Mouse (Mus musculus): ENCODE results near the gene Mia2.
"Not testable (repeated sequence)": the region's sequence is repeated elsewhere in the genome, so short reads cannot be mapped to it uniquely, and the experiment has no call there.

Mia2 gene

DNA sequence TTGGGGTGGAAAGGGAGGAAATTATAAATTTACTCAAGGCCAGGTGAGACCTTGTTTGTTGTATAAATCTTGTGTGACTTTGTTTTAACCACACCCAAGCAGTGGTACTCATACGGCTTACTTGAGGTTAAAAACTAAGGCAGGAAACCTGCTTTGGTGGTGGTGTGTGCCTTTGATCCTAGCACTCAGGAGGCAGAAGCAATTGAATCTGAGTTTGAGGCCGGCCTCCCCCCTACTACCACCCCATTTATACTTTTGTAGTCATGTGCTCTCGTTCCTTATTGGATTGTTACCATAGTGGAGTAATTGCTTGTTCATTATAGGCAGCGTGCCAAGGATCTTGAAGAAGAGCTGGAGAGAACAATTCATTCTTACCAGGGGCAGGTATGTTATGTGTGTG lies 74.3 kb downstream of the Mia2 start:
- no peak for DNase-seq

DNA sequence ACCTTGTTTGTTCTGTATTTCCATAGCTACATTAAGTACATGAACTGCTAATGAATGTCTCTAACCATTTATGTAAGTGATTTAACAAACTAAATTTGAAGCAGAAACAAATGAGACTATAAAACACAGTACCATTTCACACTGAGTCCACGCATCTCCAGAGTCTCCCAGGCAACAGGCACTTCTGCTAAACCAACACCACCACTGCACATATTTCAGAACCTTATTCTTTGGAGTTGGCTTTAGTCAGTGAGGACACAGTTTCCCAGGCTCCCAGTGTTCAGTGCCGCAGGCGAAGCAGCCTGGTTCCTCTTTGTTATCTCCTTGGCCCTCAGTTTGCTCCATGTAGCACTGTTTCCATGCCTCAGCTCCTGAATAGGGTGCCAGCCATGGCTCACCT lies 82.2 kb downstream of the Mia2 start:
- no peak for DNase-seq

DNA sequence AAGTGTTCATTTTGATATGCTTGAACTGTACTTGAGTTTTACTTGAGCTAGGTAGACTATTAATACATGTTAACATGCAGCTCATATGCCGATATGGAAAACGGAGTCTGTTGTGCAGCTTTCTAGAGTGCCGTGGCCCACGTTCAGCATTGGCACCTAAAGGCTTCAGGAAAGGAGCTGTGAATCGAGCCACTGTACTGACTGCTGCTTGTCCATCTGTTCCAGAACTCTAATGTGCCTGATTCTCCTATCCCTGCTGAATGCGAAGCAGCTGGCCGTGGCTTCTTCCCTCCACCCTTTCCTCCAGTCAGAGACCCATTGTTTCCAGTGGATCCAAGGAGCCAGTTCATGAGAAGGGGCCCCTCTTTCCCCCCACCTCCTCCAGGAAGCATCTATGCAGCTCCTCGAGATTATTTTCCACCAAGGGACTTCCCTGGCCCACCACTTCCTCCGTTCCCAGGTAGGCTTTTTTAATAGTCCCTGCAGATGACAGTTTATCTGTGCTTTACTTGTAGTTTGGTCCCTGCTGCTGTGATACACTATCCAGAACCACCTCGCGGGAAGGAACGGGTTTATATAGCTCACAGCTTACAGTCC lies 92.6 kb downstream of the Mia2 start:
- DNase-seq = no peak

DNA sequence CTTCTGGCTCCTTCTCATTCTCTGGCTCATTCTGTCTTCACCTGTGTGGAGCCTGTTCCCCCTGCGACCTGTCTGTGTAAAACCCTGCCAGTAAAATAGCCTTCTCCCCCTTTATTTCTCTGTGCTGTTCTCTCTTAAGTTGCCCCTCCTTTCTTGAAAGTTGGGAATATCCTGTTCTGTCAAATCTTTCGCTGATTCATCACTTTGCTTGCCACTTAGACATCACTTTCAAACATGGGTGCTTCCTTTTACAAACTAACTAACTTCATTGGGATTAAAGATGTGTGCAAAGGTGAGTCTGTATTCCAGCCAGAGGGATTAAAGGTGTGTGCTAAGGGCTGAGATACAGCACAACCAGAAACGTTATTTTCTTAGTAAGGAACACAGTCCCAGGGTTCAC lies 98.0 kb downstream of the Mia2 start:
- no peak for DNase-seq

DNA sequence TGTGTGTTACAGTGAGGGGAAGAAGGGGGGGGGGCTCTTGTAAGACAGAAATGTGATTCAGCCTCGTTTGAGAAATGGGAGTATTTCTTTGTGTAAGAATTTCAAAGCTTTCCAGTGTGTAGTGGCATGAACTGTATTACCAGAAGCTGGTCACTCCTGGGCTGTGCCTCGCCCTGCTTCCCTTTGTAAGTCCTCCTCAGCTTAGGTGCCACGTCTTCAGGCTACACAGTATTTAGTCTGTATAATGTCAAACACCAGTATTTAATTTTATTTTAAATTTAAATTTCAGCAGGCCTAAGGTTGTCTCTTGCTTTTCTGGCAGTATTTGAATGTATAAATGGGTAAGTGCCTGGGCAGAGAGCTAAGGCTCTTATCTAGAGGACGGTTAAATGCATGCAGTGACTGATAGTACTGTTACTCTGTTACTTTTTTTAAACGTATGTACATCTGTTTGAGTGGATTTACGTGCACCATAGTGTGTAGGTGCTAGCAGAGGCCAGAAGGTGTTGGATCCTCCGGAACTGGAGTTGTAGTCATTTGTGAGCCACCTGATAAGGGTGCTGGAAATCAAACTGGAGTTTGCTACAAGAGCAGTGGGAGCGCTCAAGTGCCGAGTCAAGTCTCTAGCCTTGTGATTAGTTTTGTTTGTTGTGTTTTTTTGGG lies 98.9 kb downstream of the Mia2 start:
- no peak for DNase-seq

DNA sequence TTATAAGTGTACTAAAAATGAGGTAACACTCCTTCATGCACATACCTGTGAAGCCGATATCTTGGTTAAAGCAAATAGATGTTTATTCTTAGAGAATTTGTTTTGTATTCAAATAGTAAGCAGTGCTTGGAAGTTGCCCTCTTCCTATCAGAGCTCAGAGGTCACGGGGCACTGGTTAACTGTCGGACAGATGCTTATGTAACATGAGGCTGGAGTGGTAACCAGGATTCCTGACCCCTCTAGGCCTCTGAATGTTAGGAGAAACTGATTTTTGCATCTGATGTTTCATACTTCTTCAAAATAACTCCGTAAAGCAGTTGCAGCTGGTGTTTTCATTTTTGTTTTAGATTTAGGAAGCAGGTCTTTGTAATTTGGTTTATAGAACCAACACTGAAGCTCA lies 99.5 kb downstream of the Mia2 start:
- no peak for DNase-seq

DNA sequence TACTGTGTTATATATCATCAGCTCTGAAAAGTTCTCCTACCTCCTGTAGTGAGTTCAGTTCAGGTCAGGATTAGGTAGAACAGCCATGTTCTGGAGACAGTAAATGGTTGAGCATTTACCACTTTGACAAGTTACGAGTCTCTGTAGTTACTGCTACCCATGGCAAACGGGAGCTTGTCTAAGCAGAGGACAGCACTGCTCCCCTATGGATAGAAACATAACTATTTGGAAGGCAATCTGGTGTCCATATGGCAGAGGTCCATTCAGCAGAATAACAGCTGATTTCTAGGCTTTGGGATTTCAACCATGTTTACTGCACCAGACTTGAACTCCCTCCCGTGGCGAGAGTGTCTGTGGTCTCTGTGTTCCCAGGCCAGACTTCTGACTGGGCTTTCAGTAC lies 100.3 kb downstream of the Mia2 start:
- DNase-seq = no peak

DNA sequence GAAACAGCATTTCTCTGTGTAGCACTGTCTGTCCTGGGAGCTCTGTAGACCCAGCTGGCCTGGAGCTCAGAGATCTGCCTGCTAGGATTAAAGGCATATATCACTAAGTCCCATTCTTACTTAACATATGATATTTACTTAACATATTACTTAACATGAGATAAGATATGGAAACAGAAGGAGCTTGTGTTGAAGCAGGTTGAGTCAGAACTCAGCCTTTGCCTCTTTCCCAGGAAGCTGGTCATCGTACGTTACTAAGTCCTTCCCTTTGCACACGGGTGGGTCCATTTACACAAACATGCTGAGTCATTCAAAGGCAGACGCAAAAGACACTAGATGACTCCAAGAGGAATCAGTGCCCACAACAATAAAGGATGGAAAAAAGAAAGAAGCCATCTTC lies 103.2 kb downstream of the Mia2 start:
- DNase-seq = no peak

DNA sequence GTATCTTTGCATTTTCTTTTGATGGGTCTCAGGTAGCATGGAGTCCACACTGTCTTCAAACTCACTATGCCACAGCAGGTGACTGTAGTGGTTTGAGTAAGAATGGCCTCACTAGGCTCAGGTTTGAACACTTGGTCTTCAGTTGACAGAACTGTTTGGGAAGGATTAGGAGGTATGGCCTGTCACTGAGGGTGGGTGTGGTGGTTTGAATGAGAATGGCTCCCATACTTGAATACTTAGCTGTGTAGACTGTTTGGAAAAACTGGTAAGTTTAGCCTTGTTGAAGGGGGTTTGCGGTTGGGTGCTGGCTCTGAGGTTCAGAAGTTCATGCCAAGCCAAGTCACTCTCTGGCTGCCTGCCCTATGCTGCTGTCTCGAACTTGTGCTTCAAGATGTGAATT lies 103.8 kb downstream of the Mia2 start:
- no peak for DNase-seq

DNA sequence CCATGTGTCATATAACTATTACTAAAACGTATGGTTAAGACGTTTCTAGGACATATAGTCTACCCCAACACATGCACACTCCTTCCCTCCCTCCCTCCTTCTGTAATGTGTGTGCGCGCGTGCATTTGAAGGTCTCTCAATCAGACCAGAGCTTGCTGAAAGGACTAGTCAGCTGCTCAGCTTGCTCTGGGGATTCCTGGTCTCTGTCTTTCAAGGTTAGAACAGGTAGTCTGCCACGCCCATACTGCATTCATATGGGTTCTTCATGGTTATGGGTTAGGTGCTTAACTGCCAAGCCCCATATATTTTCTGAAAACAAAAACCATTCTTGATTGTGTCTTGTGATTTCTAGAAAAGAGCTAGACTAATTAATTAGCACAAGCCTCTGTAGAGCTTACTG lies 110.0 kb downstream of the Mia2 start:
- no peak for DNase-seq

DNA sequence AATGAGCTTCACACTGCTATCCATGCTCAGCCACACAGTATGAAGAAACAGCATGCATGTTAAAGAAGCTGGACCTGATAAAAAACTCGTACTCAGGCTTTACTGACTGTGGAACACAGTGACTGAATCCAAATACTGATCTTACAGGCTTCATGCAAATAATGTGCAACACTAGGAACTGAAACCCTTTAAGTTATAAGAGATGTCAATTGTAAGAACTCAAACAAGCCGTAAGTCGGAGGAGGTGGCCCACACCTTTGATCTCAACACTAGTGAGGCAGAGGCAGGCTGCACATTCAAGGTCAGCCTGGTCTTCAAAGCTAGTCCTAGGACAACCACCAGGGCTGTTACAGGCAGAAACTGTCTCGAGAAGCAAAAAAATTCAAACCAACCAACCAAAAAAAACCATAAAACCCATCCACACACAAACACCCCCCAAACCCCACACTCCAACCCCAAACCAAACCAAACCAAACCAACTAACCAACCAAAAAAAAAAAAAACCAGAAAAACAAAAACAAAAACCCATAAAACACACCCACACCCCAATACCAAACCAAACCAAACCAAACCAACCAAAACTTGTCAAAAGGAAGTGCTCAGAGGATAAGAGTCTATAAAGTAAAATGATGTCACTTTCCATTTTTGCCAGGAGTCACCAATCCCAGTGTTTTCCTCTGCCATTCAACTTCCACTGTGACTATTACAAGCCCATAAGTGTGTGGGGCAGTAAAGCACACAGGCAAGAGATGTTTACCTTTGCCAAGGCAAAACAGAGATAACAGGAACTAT lies 110.8 kb downstream of the Mia2 start:
- DNase-seq = no peak

DNA sequence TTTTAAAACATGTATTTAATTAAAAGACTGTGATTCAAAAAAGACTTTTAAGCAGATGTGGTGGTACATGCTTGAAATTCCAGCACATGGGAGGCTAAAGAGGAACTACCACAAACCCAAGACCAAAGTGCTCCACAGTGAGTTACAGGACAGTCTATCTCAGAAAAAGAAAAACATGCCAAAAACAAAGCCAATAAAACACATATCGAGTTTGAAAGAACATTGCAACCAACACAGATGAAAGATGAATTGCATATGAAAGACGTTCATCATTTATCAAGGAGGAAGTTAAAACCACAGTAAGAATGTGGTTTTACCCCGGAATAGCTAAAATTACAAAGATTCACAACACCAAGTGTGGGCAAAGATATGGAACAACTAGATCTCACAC lies 111.4 kb downstream of the Mia2 start:
- no peak for DNase-seq

DNA sequence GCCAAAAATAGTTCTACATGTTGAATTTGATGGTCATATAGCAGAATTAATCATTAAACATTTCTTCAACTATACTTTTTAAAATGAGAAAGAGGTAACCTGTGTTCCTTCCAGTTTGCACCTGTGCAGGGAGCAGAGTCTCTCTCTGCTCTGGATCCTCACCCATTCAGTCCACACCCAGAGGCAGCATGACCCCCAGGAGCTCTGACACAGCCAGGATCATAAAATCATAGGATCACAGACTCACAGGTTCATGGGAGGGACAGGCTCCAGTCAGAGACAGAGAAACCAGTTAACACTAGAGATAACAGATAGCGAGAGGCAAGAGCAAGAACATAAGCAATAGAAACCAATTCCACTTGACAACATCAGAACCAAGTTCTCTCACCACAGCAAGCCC lies 112.2 kb downstream of the Mia2 start:
- no peak for DNase-seq

DNA sequence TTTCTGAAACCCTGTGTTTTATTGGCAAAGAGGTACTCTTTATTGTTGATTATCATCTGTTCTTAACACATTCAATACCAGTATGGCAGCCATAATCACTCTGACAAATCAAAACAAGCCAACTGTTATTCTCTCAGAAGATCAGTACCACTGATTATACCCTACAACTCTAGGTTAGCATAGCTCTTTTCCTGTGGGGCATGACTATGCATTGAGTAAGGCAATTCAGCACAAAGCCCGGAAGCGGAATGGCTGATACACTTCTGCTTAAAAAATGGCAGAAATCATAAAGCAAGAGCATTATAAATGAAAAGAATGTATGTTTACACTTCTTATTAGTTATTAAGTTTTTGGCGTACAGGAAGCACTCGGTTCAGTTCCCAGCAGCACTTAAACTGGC lies 120.6 kb downstream of the Mia2 start:
- DNase-seq = no peak

DNA sequence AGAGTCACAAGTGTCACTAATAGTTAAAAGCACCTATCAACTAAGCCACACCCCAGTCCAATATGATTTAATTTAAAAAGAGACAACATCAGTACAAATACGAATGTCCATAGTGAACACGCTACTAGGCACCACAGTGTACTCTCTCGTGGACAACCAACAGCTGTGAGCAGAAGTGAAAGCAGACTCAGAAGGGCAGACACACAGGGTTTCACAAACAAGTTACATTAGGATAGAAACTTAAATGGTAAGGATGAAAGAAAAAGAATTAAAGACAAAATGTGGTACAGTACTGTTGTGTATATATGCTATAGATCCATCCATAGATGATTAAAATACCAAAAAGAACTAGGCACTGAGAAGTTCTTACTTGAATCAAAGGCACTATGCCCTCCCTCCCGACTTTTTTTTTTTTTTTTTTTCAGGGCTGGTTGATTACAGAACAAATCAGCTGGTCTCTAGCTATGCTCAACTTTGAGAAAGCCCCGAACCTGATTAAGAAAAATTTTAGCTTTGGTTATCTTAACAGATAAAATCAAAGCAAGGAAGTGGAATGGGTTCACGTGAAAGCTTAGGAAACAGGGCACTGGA lies 121.2 kb downstream of the Mia2 start:
- DNase-seq = no peak

DNA sequence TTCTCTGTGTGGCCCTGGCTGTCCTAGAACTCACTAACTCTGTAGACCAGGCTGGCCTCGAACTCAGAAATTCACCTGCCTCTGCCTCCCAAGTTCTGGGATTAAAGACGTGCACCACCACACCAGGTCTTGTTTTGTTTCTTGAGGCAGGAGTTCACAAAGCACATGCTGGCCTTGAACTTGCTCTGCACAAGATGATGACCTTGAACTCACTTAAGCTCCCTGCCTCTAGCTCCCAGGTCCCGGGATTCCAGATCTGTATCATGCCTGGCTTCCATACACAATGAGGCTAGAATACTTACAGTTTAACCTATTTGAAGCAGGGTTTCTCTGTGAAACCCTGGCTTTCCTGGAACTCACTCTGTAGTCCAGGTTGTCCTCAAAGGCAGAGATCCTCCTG lies 121.7 kb downstream of the Mia2 start:
- DNase-seq = no peak

DNA sequence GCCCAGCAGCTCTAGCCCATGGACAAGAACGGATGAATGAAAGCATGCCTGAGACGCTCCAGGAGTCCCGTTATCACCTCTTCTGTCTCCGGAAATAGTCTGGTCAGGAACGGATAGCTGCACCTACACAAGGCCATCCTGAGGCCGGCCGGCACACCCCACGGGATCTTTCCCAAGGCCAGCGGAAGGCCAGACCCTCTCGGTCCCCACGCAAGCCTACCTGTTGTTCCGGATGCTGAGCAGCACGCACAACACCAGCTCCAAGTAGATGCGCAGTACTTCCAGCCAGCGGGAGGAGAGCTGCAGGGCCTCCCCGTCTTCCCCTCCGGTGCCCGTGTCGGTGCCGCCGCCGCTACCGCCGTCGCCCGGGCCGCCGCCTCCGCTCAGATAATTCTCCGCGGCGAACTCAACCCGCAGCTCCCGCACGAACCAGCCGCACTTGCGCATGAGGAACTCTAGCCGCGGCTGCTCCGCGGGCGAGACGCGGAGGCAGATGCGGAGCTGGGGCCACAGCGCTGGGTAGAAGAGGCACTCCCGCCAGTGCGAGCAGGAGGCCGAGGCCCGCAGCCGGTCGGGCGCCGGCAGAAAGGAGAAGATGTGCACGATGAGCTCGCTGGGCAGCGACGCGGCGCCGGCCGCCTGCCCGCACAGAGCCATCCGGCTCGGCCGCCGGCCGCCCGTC lies 123.2 kb downstream of the Mia2 start:
- peak; percentile 52 for DNase-seq

DNA sequence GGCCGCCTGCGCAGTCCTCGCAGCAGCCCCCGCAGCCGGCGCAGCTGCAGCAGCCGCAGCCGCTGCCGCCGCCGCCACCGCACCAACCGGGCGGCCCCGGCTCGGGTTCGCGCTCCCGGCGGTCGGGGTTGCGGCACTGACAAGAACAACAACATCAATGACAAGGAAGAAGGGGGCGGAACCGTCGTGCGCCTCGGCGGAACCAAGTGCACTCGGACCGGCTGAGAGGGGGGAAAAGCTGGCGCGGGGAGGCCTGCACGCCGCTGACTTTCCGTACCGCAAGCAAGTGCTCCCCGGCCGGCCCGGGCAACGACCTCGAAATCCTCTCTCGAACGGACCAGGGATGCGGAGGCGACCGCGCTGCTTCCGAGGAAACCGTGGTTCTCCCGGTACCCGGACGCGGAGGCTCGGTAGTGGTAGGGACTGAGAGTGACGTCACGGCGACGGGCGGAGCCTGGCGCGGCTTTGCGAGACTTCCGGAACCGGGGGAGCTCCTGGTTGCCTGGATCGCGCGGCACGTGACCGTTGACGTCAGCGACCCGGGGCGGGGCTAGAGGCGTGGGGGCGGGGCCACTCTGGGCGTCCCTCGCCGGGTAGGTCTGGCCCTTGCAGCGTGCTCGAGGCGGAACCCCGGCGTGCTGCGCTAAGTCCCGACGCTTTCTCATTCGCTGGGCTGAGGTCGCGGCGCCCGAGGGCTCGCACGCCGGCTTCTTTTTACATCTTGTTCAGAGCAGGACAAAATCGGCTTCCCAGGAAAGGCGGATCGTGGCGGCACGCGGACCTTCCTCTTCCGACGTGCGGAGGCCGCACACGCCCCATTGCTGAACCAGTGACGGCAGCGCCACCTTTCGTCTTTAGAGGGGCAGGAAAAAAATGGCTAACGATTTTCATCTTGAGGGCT lies 124.0 kb downstream of the Mia2 start, which contains the start of gene Fbxo33:
Gene Fbxo33, minus strand, starts transcription at position 401 of the 901 bp plus-strand sequence.
- peak; percentile 96 for DNase-seq

DNA sequence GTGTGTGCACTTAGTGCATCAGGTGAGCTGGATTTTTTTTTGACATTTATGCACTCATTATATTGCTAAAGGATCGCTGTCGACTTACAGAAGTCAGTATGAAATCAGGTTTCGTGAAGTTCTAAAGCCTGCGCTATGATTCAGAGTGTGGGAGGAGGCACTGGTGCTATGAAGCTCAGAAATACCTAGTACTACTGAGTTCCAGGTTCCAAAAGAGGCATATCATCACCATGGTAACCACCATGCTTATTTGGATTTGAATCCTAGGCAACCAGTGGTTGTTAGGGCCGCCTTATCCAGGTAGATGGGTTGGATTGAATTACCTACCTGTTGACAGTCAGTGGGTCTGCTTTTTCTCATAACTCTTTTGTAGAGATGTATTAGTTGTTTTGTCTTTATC lies 132.8 kb downstream of the Mia2 start:
- no peak for DNase-seq

DNA sequence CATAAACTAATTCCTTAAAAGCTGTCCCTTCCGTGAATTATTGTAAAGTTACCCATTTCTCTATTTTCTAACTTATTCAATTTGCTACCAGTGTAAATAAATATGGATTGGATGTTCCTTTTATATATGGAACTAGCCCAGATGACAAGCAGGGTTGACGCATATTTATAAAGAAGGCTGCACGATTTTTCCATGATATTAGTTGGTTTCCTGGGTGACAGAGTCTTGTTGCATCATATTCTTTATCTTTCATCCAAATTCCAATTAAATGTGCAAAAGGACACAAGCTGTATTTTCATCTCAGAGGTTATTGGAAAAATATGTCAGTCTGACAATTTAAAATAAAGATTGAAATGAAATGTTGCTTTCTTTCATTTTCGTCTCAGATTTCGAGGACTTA lies 142.8 kb downstream of the Mia2 start:
- DNase-seq = no peak

DNA sequence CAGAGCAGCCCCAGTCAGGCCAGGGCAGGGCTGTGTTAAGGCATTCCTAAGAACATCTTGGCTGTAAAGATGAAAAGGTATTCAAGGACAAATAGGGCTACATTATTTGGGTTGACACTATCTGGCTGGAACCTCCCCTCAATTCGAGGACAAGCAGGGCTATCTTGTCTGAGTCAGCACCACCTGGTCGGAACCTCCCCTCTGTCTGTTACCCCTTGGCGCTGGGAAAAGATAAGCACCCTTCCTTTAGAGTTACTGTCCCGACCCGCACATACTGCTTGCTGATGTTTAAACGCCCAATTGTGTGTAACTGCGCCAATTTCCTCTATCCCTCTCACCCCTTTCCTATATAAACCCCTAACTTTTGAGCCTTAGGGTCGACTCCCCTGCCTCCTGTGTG lies 145.4 kb downstream of the Mia2 start:
- not testable (repeated sequence) for DNase-seq

All from thymus, postnatal 25 days (tissue).